Mouse (Mus musculus): ENCODE measurements around the gene Pgm5. TPM values are rescaled to one million over a fixed set of nuclear protein-coding genes. Genes with fewer than 3 reads are reported as not detected.

Gene Pgm5
- polyA plus RNA-seq, 1 experiment from 2014 or later, result 10.9 TPM

DNA sequence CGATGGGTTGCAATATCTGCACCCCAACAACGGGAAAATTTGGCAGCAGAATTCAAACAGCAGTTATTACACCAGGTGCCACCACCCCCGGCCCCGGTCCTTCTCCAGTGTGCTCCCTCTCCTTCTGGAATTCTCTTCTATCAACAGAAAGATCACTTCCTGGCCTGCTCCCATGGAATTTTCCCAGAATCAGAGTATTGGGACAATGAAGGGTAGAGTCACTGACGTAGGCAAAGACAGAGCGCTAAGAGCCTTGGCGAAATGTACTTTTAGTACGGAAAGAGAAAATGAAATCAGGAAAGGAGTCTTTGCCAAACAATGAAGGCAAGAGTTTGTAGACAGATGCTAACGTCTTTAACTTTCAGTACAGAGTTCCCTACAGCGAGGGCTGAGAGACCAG is 188.3 kb downstream of the Pgm5 start:
- H3K27ac ChIP-seq, result no peak overlapping the region
- H3K9me3 ChIP-seq, result no peaks in the 10 kb centered on the region
- no peak for ATAC-seq (ENCODE audit: insufficient read depth, low FRiP score, low read depth)
- H3K27me3 ChIP-seq (replicated peaks), result no peaks in the 10 kb centered on the region
- no peak overlapping the region for H3K9ac ChIP-seq
- no peak overlapping the region for H3K4me3 ChIP-seq (replicated peaks)
- H3K4me2 ChIP-seq, result no peak overlapping the region
- no peaks in the 10 kb centered on the region for H3K36me3 ChIP-seq
- 69% methylated on average over 10 of the region's 10 CpGs for WGBS
- no peaks in the 10 kb centered on the region for H3K4me1 ChIP-seq

DNA sequence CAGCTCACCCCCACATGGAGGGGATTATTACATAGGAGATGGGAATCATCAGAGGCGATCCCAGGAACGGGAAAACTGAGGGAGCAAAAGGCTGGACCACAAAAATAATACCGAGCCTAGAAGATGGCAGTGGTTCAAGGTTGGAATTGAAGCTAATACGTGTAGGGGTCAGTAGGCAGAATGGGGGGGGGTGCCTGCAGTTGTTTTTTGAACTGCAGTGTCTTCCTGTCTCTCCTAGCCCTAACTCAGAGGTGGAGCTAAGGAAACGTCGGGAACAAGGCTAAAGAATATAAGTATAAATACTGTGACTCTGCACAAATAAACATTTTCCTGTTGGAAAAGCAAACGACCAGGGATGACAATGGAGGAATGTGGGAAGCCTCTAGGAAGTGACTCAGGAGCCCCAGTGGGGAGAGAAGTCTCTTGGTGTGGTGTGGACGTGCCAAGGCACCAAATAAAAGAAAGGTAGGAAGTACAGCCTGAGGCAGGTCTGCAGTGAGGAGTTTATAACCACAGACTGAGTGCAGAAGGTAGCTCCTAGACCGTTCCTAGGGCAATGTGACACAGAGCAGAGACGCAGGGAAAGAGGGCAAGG is 189.2 kb downstream of the Pgm5 start:
- Histone ChIP-seq H3K9me3 (no peaks in the 10 kb centered on the region), H3K27ac (no peak overlapping the region), H3K4me2 (no peak overlapping the region), H3K4me1 (no peaks in the 10 kb centered on the region), H3K36me3 (no peaks in the 10 kb centered on the region), H3K4me3 (replicated peaks) (no peak overlapping the region), H3K9ac (no peak overlapping the region), H3K27me3 (replicated peaks) (no peaks in the 10 kb centered on the region)
- ATAC-seq (ENCODE audit: insufficient read depth, low FRiP score, low read depth), result no peak
- 46% methylated on average over 10 of the region's 10 CpGs for WGBS

DNA sequence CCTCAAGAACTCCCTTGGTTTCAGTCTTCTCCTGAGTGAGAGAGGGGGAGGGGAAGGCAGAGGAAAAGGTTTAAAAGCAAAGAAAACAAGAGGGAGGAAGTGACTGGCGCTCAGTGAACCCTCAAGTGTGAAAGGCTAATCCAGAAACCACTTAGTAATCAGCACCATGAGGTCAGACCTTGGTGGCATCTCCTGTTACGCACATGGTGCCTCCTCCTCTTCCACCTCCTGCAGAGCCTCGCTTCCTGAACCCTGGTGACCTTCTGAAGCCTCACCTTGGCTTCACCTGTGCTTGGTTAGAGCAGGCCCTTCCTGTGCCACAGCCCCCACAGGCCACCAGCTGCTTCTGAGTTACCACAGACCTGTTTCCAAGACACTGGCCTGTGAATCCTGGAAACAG is 190.1 kb downstream of the Pgm5 start:
- Histone ChIP-seq H3K27ac (no peak overlapping the region), H3K4me2 (no peak overlapping the region), H3K9ac (no peak overlapping the region), H3K36me3 (no peaks in the 10 kb centered on the region), H3K27me3 (replicated peaks) (no peaks in the 10 kb centered on the region), H3K4me3 (replicated peaks) (no peak overlapping the region), H3K9me3 (no peaks in the 10 kb centered on the region), H3K4me1 (no peaks in the 10 kb centered on the region)
- ATAC-seq (ENCODE audit: insufficient read depth, low FRiP score, low read depth), result no peak
- 66% methylated on average over 3 of the region's 3 CpGs for WGBS

DNA sequence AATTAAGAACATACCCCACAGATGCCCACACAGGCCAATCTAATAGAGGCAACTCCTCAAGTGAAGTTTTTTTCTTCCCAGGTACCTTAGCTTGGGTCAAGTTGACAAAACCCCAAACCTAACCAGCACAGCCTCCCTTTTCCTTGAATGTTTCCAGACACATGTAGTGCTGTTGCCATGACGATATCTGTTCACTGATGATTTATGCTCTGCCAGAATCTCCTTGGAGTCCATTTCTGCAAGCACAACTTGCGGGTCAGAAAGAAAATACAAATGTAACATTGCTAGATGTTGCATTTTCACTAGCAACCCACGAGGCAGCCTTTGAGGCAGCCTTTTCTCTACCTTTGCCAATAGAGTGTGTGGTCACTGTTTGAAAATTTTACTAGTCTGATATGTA is 194.1 kb downstream of the Pgm5 start:
- WGBS, result 70% methylated on average over 3 of the region's 3 CpGs
- H3K36me3 ChIP-seq, result no peaks in the 10 kb centered on the region
- no peak overlapping the region for H3K4me3 ChIP-seq (replicated peaks)
- H3K4me2 ChIP-seq, result no peak overlapping the region
- no peak for ATAC-seq (ENCODE audit: insufficient read depth, low FRiP score, low read depth)
- no peaks in the 10 kb centered on the region for H3K4me1 ChIP-seq
- H3K27me3 ChIP-seq (replicated peaks), result no peaks in the 10 kb centered on the region
- H3K9me3 ChIP-seq, result no peaks in the 10 kb centered on the region
- H3K27ac ChIP-seq, result no peak overlapping the region
- no peak overlapping the region for H3K9ac ChIP-seq

DNA sequence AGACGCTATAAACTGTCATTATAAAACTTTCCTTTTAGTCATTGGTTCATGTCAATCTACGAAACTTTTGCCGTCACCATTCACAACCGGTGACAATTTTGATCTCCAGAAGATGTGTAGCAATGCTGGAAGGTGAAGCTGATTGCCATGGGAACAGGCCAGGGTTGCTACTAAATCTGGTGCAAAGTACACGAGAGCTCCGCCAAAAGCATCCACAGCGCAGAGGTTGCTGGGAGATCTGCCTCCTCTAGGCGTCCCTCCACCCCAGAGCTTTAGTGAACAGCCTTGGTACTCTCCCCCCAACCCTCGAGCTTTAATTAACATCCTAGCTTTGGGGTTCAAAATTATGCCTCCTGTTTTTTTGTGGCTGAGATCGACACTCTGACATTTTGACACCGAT is 195.9 kb downstream of the Pgm5 start:
- Histone ChIP-seq H3K4me3 (replicated peaks) (no peak overlapping the region), H3K27ac (no peak overlapping the region), H3K4me2 (no peak overlapping the region), H3K9me3 (no peaks in the 10 kb centered on the region), H3K36me3 (no peaks in the 10 kb centered on the region), H3K27me3 (replicated peaks) (no peaks in the 10 kb centered on the region), H3K9ac (no peak overlapping the region), H3K4me1 (no peaks in the 10 kb centered on the region)
- 79% methylated on average over 11 of the region's 11 CpGs for WGBS
- no peak for ATAC-seq (ENCODE audit: insufficient read depth, low FRiP score, low read depth)

DNA sequence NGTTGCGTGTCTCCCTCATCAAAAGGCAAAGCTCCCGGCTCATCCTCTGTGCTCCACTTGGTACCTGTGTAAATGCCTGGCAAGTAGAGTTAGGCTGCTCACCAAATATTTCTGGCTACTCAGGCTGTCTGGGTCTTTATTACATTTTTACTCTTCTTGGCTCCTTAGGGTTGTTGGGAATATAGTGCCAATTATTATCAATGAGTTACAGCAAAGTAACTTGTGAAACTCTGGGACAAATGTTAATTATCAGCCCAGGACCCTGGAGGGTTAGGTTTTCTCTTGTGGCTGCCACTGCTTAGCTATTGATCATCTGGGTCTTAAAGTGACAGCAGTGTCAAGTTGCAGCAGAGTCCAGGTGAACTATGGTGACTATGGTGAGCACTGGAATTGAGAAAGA is 199.3 kb downstream of the Pgm5 start:
- WGBS, result 79% methylated on average over 2 of the region's 2 CpGs
- no peaks in the 10 kb centered on the region for H3K9me3 ChIP-seq
- H3K9ac ChIP-seq, result no peak overlapping the region
- H3K4me1 ChIP-seq, result no peaks in the 10 kb centered on the region
- no peaks in the 10 kb centered on the region for H3K36me3 ChIP-seq
- H3K4me3 ChIP-seq (replicated peaks), result no peak overlapping the region
- ATAC-seq (ENCODE audit: insufficient read depth, low FRiP score, low read depth), result no peak
- no peaks in the 10 kb centered on the region for H3K27me3 ChIP-seq (replicated peaks)
- no peak overlapping the region for H3K4me2 ChIP-seq
- no peak overlapping the region for H3K27ac ChIP-seq

DNA sequence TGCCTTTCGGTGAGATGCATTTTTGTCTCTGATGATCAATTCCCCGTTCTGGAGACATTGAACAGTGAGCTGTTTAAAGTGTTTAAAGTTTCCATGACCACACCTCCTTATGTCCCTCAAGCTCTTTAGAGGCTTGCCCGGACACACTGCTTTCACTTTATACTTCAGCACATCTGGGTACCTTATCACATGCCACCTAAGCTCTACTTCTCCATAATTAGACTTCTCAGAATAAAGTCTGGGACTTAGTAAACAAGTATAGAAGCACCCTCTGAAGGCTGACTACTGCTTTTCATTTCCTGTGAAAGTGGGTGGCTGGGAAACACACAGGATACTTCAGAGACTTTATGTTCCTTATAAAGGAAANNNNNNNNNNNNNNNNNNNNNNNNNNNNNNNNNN is 204.7 kb downstream of the Pgm5 start:
- ATAC-seq (ENCODE audit: insufficient read depth, low FRiP score, low read depth), result no peak
- Histone ChIP-seq H3K27ac (no peak overlapping the region), H3K9me3 (no peaks in the 10 kb centered on the region), H3K4me3 (replicated peaks) (no peak overlapping the region), H3K27me3 (replicated peaks) (no peaks in the 10 kb centered on the region), H3K36me3 (no peaks in the 10 kb centered on the region), H3K4me2 (no peak overlapping the region), H3K4me1 (no peaks in the 10 kb centered on the region), H3K9ac (no peak overlapping the region)
- 73% methylated on average over 3 of the region's 3 CpGs for WGBS

DNA sequence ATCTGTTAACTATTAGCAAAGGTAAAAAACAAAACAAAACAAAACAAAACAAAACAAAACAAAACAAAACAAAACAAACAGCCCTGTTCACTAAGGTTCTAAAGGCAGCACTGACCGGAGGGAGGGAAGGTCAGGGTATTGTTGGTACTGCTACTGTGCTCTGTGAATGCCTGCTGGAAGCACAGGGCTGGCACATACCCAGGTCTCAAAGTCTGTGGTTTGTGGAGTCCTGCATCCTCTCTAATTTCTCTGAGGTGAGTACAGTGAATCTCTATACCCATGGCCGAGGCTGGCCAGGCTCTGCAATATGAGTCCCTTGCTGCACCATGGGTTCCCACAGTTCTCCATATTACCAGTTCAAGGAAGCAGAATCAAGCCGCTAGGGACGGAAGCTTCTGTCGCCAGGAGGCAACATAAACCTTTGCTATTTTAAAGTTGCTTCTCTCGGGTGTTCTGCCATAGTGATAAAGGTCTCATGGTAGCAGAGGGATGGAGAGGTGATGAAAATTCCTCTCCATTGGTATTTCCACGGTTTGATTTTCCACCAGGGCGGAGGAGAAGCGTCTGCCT is 208.3 kb downstream of the Pgm5 start:
- no peak for ATAC-seq (ENCODE audit: insufficient read depth, low FRiP score, low read depth)
- no peaks in the 10 kb centered on the region for H3K4me1 ChIP-seq
- no peak overlapping the region for H3K4me3 ChIP-seq (replicated peaks)
- no peaks in the 10 kb centered on the region for H3K36me3 ChIP-seq
- H3K4me2 ChIP-seq, result no peak overlapping the region
- no peaks in the 10 kb centered on the region for H3K27me3 ChIP-seq (replicated peaks)
- H3K9me3 ChIP-seq, result no peaks in the 10 kb centered on the region
- H3K9ac ChIP-seq, result no peak overlapping the region
- H3K27ac ChIP-seq, result no peak overlapping the region
- WGBS, result 56% methylated on average over 9 of the region's 9 CpGs

DNA sequence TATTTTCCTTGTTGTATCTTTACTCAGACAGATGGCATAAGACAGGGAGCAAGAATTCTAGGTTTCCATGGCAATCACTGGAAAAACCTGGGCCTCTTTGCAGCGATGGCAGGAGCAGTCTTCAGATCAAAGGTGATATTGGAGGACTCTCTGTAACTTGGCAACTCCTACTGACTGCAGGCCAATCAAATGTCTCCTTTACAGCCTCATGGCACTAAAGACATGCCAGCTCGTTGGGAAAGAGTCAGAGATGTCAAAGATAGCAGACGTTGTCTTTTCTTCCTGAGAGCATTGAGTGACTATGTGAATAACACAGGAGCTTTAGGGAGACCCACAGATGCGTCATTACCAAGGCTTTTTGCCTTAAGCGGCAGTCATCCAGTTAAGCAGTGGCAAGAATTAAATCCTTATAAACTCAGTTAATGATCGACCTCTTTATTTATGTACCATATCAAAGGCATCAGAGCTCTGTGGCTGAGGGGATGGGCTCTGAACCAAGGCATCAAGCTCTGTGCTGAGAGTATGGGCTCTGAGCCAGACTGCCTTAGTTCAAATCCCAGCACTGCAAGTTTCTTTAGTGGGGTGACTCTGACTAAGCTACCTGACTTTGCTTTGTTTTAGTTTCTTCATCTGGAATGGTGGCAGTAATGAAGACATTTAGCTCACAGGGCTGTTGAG is 209.2 kb downstream of the Pgm5 start:
- no peak overlapping the region for H3K27ac ChIP-seq
- no peak overlapping the region for H3K4me3 ChIP-seq (replicated peaks)
- no peak overlapping the region for H3K4me2 ChIP-seq
- H3K9ac ChIP-seq, result no peak overlapping the region
- H3K27me3 ChIP-seq (replicated peaks), result no peaks in the 10 kb centered on the region
- H3K36me3 ChIP-seq, result no peaks in the 10 kb centered on the region
- 38% methylated on average over 6 of the region's 6 CpGs for WGBS
- no peak for ATAC-seq (ENCODE audit: insufficient read depth, low FRiP score, low read depth)
- H3K9me3 ChIP-seq, result no peaks in the 10 kb centered on the region
- no peaks in the 10 kb centered on the region for H3K4me1 ChIP-seq

DNA sequence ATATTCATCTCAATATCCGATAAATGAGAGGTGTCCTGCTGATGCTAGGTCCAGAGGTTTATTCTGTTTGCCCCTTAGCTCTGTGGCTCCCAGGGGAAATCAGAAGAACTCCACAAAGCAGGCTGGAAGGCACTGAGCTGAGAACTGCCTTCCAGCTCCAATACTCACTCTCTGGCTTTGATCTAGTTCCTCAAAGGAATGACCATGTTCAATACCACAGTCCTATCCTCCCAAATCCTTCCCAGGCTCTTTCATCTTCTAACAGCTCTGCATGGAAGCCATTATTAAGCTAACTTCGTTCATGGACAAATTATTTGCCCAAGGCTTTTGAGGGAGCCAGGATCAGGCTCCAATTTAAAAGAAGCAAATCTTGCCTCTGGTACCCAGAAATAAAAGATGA is 210.1 kb downstream of the Pgm5 start:
- Histone ChIP-seq H3K9ac (no peak overlapping the region), H3K27ac (no peak overlapping the region), H3K4me3 (replicated peaks) (no peak overlapping the region), H3K36me3 (no peaks in the 10 kb centered on the region), H3K9me3 (no peaks in the 10 kb centered on the region), H3K4me2 (no peak overlapping the region), H3K4me1 (no peaks in the 10 kb centered on the region), H3K27me3 (replicated peaks) (no peaks in the 10 kb centered on the region)
- ATAC-seq (ENCODE audit: insufficient read depth, low FRiP score, low read depth), result no peak
- WGBS, result 68% methylated on average over 2 of the region's 2 CpGs

DNA sequence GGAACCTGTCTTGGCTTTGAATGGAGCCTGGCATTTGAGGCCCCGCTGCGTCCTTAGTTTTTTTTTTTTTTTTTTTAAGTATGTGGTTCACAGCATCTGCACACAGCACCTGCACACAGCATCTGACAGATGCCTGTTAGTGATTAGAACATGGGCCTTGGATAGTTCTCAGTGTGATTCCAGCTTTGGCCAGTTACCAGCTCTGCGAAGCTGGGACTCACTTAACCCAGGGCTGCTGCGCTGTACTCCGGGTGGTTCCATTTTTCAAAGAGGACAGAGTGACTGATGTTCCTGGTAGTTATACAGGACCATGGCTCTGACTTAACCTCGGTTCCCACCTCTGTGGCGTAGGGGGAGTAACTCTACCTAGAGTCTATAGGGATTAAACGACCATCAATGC is 211.2 kb downstream of the Pgm5 start:
- Histone ChIP-seq H3K4me1 (no peaks in the 10 kb centered on the region), H3K27me3 (replicated peaks) (no peaks in the 10 kb centered on the region), H3K4me2 (no peak overlapping the region), H3K36me3 (no peaks in the 10 kb centered on the region), H3K4me3 (replicated peaks) (no peak overlapping the region), H3K9ac (no peak overlapping the region), H3K27ac (no peak overlapping the region), H3K9me3 (no peaks in the 10 kb centered on the region)
- no peak for ATAC-seq (ENCODE audit: insufficient read depth, low FRiP score, low read depth)
- WGBS, result 74% methylated on average over 8 of the region's 8 CpGs

DNA sequence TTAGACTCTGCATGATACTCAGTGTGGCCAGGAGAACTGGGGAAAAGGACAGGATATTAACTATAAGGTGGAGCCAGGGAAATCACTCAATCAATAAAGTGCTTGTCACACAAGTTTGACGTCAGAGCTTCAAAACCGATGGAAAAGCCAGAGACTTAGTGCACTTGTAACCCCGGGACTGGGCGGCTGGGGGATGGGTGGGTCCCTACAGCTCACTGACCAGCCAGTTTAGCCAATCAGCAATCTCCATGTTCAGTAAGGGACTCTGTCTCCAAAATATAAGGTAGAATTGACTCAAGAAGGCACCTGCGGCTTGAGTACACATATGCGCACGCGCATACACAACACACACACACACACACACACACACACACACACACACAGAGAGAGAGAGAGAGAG is 213.6 kb downstream of the Pgm5 start:
- WGBS, result 63% methylated on average over 8 of the region's 8 CpGs

More for the DNA sequence above, 213.6 kb downstream of the Pgm5 start:
- ATAC-seq (ENCODE audit: insufficient read depth, low FRiP score, low read depth), result no peak
- no peak overlapping the region for H3K4me3 ChIP-seq (replicated peaks)
- no peaks in the 10 kb centered on the region for H3K36me3 ChIP-seq
- no peaks in the 10 kb centered on the region for H3K9me3 ChIP-seq
- no peaks in the 10 kb centered on the region for H3K27me3 ChIP-seq (replicated peaks)
- no peak overlapping the region for H3K27ac ChIP-seq
- H3K9ac ChIP-seq, result no peak overlapping the region
- no peak overlapping the region for H3K4me2 ChIP-seq
- no peaks in the 10 kb centered on the region for H3K4me1 ChIP-seq

Data from stomach, embryonic 15.5 days (tissue).